Mouse (Mus musculus) ES-E14 (cell line): Measurements from ENCODE around the gene Dab1.

ENCODE experiments used
- HCFC1 ChIP-seq: IDR thresholded peaks from 2 replicates; pipeline ENCODE4 v1.6.1; 2012; ENCODE audit warnings: low read length, inconsistent platforms, borderline replicate concordance; ENCODE audit not compliant: insufficient read depth
- MAFK ChIP-seq: IDR thresholded peaks from 2 replicates; pipeline ENCODE4 v1.6.1; 2014; ENCODE audit warnings: mild to moderate bottlenecking, low read depth, low read length, inconsistent platforms; ENCODE audit not compliant: insufficient read depth
- ZC3H11A ChIP-seq: IDR thresholded peaks from 2 replicates; pipeline ENCODE4 v1.6.1; 2012; ENCODE audit warnings: low read depth, mild to moderate bottlenecking, inconsistent platforms, low read length, borderline replicate concordance

- no peak for TF ChIP-seq HCFC1
- no peak for TF ChIP-seq MAFK
- no peak for TF ChIP-seq ZC3H11A
These were observed 494.2 kb downstream of the Dab1 start for GRCm38 (mm10) chr4:104113209-104114005.
